Mouse (Mus musculus) liver, embryonic 11.5 days (tissue): ENCODE results near the gene Cpsf2. TPM values are rescaled to one million over a fixed set of nuclear protein-coding genes. Genes with fewer than 3 reads are reported as not detected.

Experiments
- polyA plus RNA-seq: library from polyadenylated mRNA; unstranded; fragments of >200 nt; fragmentation: Nextera tagmentation; extraction: Ambion mirVana; gene quantifications from 2 replicates; pipeline ENCODE4 v1.2.1, GENCODE M21; 2014

The Cpsf2 gene
- polyA plus RNA-seq, 1 experiment from 2014 or later: 46.9 TPM

Other genes with a start within 250 kb of the Cpsf2 start
- gene Fbln5, start 156.9 kb upstream of the Cpsf2 start, polyA plus RNA-seq: 4.3 and 4.4 TPM in 2 replicates
- 10.4 TPM in 2 replicates for gene Trip11, start 62.7 kb upstream of the Cpsf2 start, polyA plus RNA-seq
- gene Atxn3, start 17.7 kb upstream of the Cpsf2 start, polyA plus RNA-seq: 21.4 and 23.4 TPM in 2 replicates
- gene Slc24a4, start 152.7 kb downstream of the Cpsf2 start, polyA plus RNA-seq: 0.04 and 0.12 TPM in 2 replicates